Mouse (Mus musculus): ENCODE measurements around the gene Prss36.
A peak's percentile ranks its signal among the peaks of the same experiment; 100 is the strongest.
"Not testable (repeated sequence)": the region's sequence is repeated elsewhere in the genome, so short reads cannot be mapped to it uniquely, and the experiment has no call there.

The Prss36 gene

GRCm38 (mm10) chr7:127946470-127947023 is at the start of gene Prss36:
TSS of gene Prss36 (minus strand) at chr7:127946725.
- no peak for DNase-seq (ENCODE audit: low read depth in 2 of 2, low spot score in 2 of 2)

GRCm38 (mm10) chr7:127993341-127993977 is 46.9 kb upstream of the Prss36 start, which contains the start of gene Pycard:
TSS of gene Pycard (minus strand) at chr7:127993867.
- DNase-seq (ENCODE audit: low read depth in 2 of 2, low spot score in 2 of 2): peak; percentile 70 to 72

- DNase-seq (ENCODE audit: low read depth in 2 of 2, low spot score in 2 of 2): no peak
Measured at GRCm38 (mm10) chr7:127992488-127993340, 46.2 kb upstream of the Prss36 start.

- DNase-seq (ENCODE audit: low read depth in 2 of 2, low spot score in 2 of 2): peak; percentile 63 to 79
Measured at GRCm38 (mm10) chr7:127991643-127992487, 45.3 kb upstream of the Prss36 start.

- no peak for DNase-seq (ENCODE audit: low read depth in 2 of 2, low spot score in 2 of 2)
Measured at GRCm38 (mm10) chr7:127988904-127989303, 42.4 kb upstream of the Prss36 start.

GRCm38 (mm10) chr7:127980606-127981005 is 34.1 kb upstream of the Prss36 start:
- no peak for DNase-seq (ENCODE audit: low read depth in 2 of 2, low spot score in 2 of 2)

GRCm38 (mm10) chr7:127978856-127979255 is 32.3 kb upstream of the Prss36 start:
- no peak for DNase-seq (ENCODE audit: low read depth in 2 of 2, low spot score in 2 of 2)

- no peak for DNase-seq (ENCODE audit: low read depth in 2 of 2, low spot score in 2 of 2)
Measured at GRCm38 (mm10) chr7:127974413-127974930, 27.9 kb upstream of the Prss36 start.

GRCm38 (mm10) chr7:127967922-127968828 is 21.6 kb upstream of the Prss36 start:
- peak; percentile 33 to 48 for DNase-seq (ENCODE audit: low read depth in 2 of 2, low spot score in 2 of 2)

- peak; percentile 96 to 99 for DNase-seq (ENCODE audit: low read depth in 2 of 2, low spot score in 2 of 2)
Measured at GRCm38 (mm10) chr7:127967004-127967921, 20.7 kb upstream of the Prss36 start, which contains the start of gene Fus. TSS of gene Fus (plus strand) at chr7:127967457.

GRCm38 (mm10) chr7:127966371-127966918 is 19.9 kb upstream of the Prss36 start:
- no peak for DNase-seq (ENCODE audit: low read depth in 2 of 2, low spot score in 2 of 2)

GRCm38 (mm10) chr7:127959364-127959763 is 12.8 kb upstream of the Prss36 start:
- no peak for DNase-seq (ENCODE audit: low read depth in 2 of 2, low spot score in 2 of 2)

GRCm38 (mm10) chr7:127952864-127953581 is 6.5 kb upstream of the Prss36 start:
- no peak for DNase-seq (ENCODE audit: low read depth in 2 of 2, low spot score in 2 of 2)

GRCm38 (mm10) chr7:127944614-127945013 is 1.9 kb downstream of the Prss36 start:
- no peak for DNase-seq (ENCODE audit: low read depth in 2 of 2, low spot score in 2 of 2)

GRCm38 (mm10) chr7:127942097-127942496 is 4.4 kb downstream of the Prss36 start:
- not testable (repeated sequence) for DNase-seq (ENCODE audit: low read depth in 2 of 2, low spot score in 2 of 2)

GRCm38 (mm10) chr7:127936216-127936884 is 10.2 kb downstream of the Prss36 start:
- DNase-seq (ENCODE audit: low read depth in 2 of 2, low spot score in 2 of 2): no peak

- DNase-seq (ENCODE audit: low read depth in 2 of 2, low spot score in 2 of 2): no peak
Measured at GRCm38 (mm10) chr7:127935748-127936159, 10.8 kb downstream of the Prss36 start.
